Mouse (Mus musculus) layer of hippocampus, adult 2 months (tissue): ENCODE measurements at regions not wholly inside any gene's neighbourhood (a gene's known extent, or its start where the extent isn't known, plus 50 kb on each side); places are given as distances from the start of the nearest gene placed in this dataset.

Source experiments
- DNase-seq, 2 experiments: peaks; one replicate each; pipeline ENCODE4 v3.0.0; 2022; ENCODE audit warnings: low spot score in 2 of 2
- H3K27ac ChIP-seq: fragments of 200-600 bp; 2 replicates; pipeline ENCODE4 v1.8.1; 2022
- H3K4me3 ChIP-seq: fragments of 200-600 bp; 2 replicates; pipeline ENCODE4 v1.8.1; 2022; ENCODE audit warnings: mild to moderate bottlenecking
- CTCF ChIP-seq: fragments of 200-600 bp; conservative IDR thresholded peaks from 2 replicates; pipeline ENCODE4 v1.8.1; 2022; ENCODE audit warnings: antibody characterized with exemption, mild to moderate bottlenecking, moderate library complexity

- Histone ChIP-seq H3K4me3 (no peak overlapping the region), H3K27ac (no peak overlapping the region)
- no peak for DNase-seq
- TF ChIP-seq CTCF = no peak
Measured at GRCm38 (mm10) chr2:124718985-124719384, 348.9 kb upstream of the Slc24a5 start.

GRCm38 (mm10) chr2:124719820-124720478 lies 348.0 kb upstream of the Slc24a5 start:
- TF ChIP-seq CTCF = no peak
- H3K4me3 ChIP-seq = no peak overlapping the region
- peak overlapping the region; percentile 46 for H3K27ac ChIP-seq
- no peak for DNase-seq

- no peak for TF ChIP-seq CTCF
- DNase-seq = peak; percentile 37 to 67
- Histone ChIP-seq H3K4me3 (peak overlapping the region; percentile 15; the same call in 1 of the 2 replicates), H3K27ac (peak overlapping the region; percentile 46)
Measured at GRCm38 (mm10) chr2:124720593-124721445, 347.1 kb upstream of the Slc24a5 start.

- Histone ChIP-seq H3K27ac (no peak overlapping the region), H3K4me3 (no peak overlapping the region)
- DNase-seq = no peak
- no peak for TF ChIP-seq CTCF
Measured at GRCm38 (mm10) chr2:124724171-124724570, 343.8 kb upstream of the Slc24a5 start.

GRCm38 (mm10) chr2:124724827-124725480 lies 343.0 kb upstream of the Slc24a5 start:
- no peak overlapping the region for H3K27ac ChIP-seq
- H3K4me3 ChIP-seq = no peak overlapping the region
- no peak for TF ChIP-seq CTCF
- DNase-seq = no peak

- Histone ChIP-seq H3K4me3 (no peak overlapping the region), H3K27ac (no peak overlapping the region)
- DNase-seq = peak in 1 of 2 experiments; percentile 41
- no peak for TF ChIP-seq CTCF
Measured at GRCm38 (mm10) chr2:124727979-124728378, 339.9 kb upstream of the Slc24a5 start.

GRCm38 (mm10) chr2:124732593-124732992 lies 335.3 kb upstream of the Slc24a5 start:
- H3K27ac ChIP-seq = no peak overlapping the region
- DNase-seq = no peak
- no peak for TF ChIP-seq CTCF
- no peak overlapping the region for H3K4me3 ChIP-seq

GRCm38 (mm10) chr2:124740848-124741247 lies 327.1 kb upstream of the Slc24a5 start:
- no peak for TF ChIP-seq CTCF
- Histone ChIP-seq H3K4me3 (peak overlapping the region; percentile 6; the same call in 1 of the 2 replicates), H3K27ac (no peak overlapping the region)
- DNase-seq = no peak

- Histone ChIP-seq H3K27ac (no peak overlapping the region), H3K4me3 (no peak overlapping the region)
- no peak for TF ChIP-seq CTCF
- DNase-seq = no peak
Measured at GRCm38 (mm10) chr2:124742964-124743363, 325.0 kb upstream of the Slc24a5 start.

- no peak for DNase-seq
- no peak for TF ChIP-seq CTCF
- Histone ChIP-seq H3K4me3 (no peak overlapping the region), H3K27ac (no peak overlapping the region)
Measured at GRCm38 (mm10) chr2:124745045-124745444, 322.9 kb upstream of the Slc24a5 start.

GRCm38 (mm10) chr2:124747119-124747518 lies 320.8 kb upstream of the Slc24a5 start:
- TF ChIP-seq CTCF = no peak
- DNase-seq = no peak
- Histone ChIP-seq H3K27ac (peak overlapping the region; percentile 53), H3K4me3 (no peak overlapping the region)

GRCm38 (mm10) chr2:124747627-124748026 lies 320.3 kb upstream of the Slc24a5 start:
- DNase-seq = peak; percentile 19 to 23
- no peak overlapping the region for H3K4me3 ChIP-seq
- H3K27ac ChIP-seq = peak overlapping the region; percentile 43; the same call in 1 of the 2 replicates
- TF ChIP-seq CTCF = no peak

- no peak for DNase-seq
- no peak for TF ChIP-seq CTCF
- H3K27ac ChIP-seq = no peak overlapping the region
- no peak overlapping the region for H3K4me3 ChIP-seq
Measured at GRCm38 (mm10) chr2:124751832-124752231, 316.1 kb upstream of the Slc24a5 start.
